Mouse (Mus musculus) midbrain, embryonic 15.5 days (tissue): ENCODE data around the gene Gpatch8. TPM values are rescaled to one million over a fixed set of nuclear protein-coding genes. Genes with fewer than 3 reads are reported as not detected.

Experiments used
- ATAC-seq: fragments of 200-750 bp; cut with Nextera tagmentation; replicated peaks from 2 replicates; pipeline ENCODE4 v1.8.0; 2017; ENCODE audit warnings: moderate TSS enrichment
- H3K27ac ChIP-seq: fragments of 300-500 bp; sonication (generic); 2 replicates; pipeline ENCODE4 v1.5.1; 2015; ENCODE audit warnings: mild to moderate bottlenecking, inconsistent platforms
- H3K27me3 ChIP-seq: fragments of 300-500 bp; sonication (generic); replicated peaks from 2 replicates; pipeline ENCODE4 v1.6.1; 2015; ENCODE audit warnings: inconsistent platforms
- H3K36me3 ChIP-seq: fragments of 300-500 bp; sonication (generic); replicated peaks from 2 replicates; pipeline ENCODE4 v1.6.1; 2015; ENCODE audit warnings: inconsistent platforms
- H3K4me1 ChIP-seq: fragments of 300-500 bp; sonication (generic); 2 replicates; pipeline ENCODE4 v1.6.1; 2015; ENCODE audit warnings: inconsistent platforms
- H3K4me2 ChIP-seq: fragments of 300-500 bp; sonication (generic); 2 replicates; pipeline ENCODE4 v1.6.1; 2015; ENCODE audit warnings: inconsistent platforms, mild to moderate bottlenecking, moderate library complexity
- H3K4me3 ChIP-seq: fragments of 300-500 bp; sonication (generic); 2 replicates; pipeline ENCODE4 v1.5.1; 2015; ENCODE audit warnings: mild to moderate bottlenecking, inconsistent platforms
- H3K9ac ChIP-seq: fragments of 300-500 bp; sonication (generic); 2 replicates; pipeline ENCODE4 v1.6.1; 2015; ENCODE audit warnings: mild to moderate bottlenecking, inconsistent platforms
- H3K9me3 ChIP-seq: fragments of 300-500 bp; sonication (generic); 2 replicates; pipeline ENCODE4 v1.6.1; 2016; ENCODE audit warnings: inconsistent platforms
- WGBS: fragments of 180-500 bp; shearing (Covaris S2); methylation state at CpG from one replicate; pipeline ENCODE4 v1.1.7; 2015; ENCODE audit warnings: mixed read lengths; 5-methylcytosine and 5-hydroxymethylcytosine counted together
- polyA plus RNA-seq: library from polyadenylated mRNA; unstranded; fragments of >200 nt; fragmentation: Nextera tagmentation; extraction: Ambion mirVana; gene quantifications from 2 replicates; pipeline ENCODE4 v1.2.1, GENCODE M21; 2015

The Gpatch8 gene
- polyA plus RNA-seq, 1 experiment from 2014 or later: 76.4 TPM

DNA sequence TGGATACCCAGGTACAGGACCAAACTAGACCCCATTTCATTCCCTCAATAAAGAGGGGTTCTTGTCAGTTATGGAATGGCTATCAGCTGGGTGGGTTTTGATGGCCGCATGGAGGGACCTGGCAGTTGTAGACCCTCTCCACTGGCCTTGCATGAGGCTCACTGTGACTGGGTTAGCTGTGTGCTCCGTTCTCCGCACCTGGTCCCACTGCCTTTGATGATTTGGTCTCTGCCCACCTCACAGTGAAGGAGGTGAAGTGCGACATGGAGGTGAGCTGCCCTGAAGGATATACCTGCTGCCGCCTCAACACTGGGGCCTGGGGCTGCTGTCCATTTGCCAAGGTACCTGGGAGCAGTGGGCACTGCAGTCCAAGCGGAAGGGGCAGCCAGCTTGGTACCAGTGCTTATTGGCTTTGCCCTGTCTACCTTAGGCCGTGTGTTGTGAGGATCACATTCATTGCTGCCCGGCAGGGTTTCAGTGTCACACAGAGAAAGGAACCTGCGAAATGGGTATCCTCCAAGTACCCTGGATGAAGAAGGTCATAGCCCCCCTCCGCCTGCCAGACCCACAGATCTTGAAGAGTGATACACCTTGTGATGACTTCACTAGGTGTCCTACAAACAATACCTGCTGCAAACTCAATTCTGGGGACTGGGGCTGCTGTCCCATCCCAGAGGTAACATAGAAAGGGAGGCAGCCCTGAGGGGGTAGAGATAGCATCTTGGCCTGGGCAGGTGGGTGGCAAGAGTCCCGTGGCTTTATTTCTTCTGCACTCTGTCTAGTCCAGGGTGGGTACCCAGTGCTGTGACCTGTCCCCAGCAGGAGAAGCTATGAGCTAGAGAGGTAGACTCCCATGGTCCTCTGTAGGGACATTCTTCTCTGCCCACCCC, 121.1 kb downstream of the Gpatch8 start:
- peaks cover 43% of the 10 kb centered on the region for H3K4me1 ChIP-seq
- H3K27me3 ChIP-seq: no peaks in the 10 kb centered on the region
- H3K36me3 ChIP-seq: peaks cover 34% of the 10 kb centered on the region
- H3K9ac ChIP-seq: no peak overlapping the region
- no peak overlapping the region for H3K4me3 ChIP-seq
- H3K9me3 ChIP-seq: no peaks in the 10 kb centered on the region
- no peak for ATAC-seq
- 94% methylated on average over 11 of the region's 11 CpGs for WGBS
- H3K27ac ChIP-seq: 0 out of 2 replicates have a peak overlapping the region, but pooled peaks have one; percentile 18
- no peak overlapping the region for H3K4me2 ChIP-seq

DNA sequence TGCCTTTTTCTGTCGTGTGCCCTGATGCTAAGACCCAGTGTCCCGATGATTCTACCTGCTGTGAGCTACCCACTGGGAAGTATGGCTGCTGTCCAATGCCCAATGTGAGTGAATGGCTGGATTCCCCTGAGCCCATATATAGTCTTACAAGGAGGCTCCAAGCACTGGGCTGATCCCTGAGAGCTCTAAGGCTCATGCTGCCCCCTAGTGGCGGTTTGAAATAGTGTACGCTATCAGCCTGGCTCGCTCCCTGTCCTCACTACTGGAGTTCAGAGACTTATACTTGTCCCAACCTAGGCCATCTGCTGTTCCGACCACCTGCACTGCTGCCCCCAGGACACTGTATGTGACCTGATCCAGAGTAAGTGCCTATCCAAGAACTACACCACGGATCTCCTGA, 121.8 kb downstream of the Gpatch8 start:
- H3K27ac ChIP-seq: no peak overlapping the region
- peak; percentile 47 for ATAC-seq
- no peak overlapping the region for H3K9ac ChIP-seq
- H3K36me3 ChIP-seq: peaks cover 27% of the 10 kb centered on the region
- no peaks in the 10 kb centered on the region for H3K9me3 ChIP-seq
- peaks cover 50% of the 10 kb centered on the region for H3K4me1 ChIP-seq
- WGBS: 4% methylated on average over 7 of the region's 7 CpGs
- no peak overlapping the region for H3K4me3 ChIP-seq
- H3K27me3 ChIP-seq: no peaks in the 10 kb centered on the region
- H3K4me2 ChIP-seq: no peak overlapping the region

DNA sequence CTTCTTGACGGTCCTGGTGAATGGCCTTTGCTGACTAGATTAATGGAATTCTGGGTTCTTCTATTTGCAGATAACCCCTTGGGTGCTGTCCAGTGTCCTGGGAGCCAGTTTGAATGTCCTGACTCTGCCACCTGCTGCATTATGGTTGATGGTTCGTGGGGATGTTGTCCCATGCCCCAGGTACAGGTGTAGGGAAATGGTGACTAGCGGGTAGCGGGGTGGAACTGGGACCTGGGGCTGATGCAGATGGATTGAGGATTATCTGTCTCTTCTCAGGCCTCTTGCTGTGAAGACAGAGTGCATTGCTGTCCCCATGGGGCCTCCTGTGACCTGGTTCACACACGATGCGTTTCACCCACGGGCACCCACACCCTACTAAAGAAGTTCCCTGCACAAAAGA, 122.3 kb downstream of the Gpatch8 start:
- Histone ChIP-seq H3K36me3 (peaks cover 23% of the 10 kb centered on the region), H3K9me3 (no peaks in the 10 kb centered on the region), H3K4me2 (no peak overlapping the region), H3K4me1 (peaks cover 49% of the 10 kb centered on the region), H3K27ac (no peak overlapping the region), H3K9ac (no peak overlapping the region), H3K4me3 (no peak overlapping the region), H3K27me3 (no peaks in the 10 kb centered on the region)
- ATAC-seq: no peak
- 86% methylated on average over 7 of the region's 7 CpGs for WGBS

DNA sequence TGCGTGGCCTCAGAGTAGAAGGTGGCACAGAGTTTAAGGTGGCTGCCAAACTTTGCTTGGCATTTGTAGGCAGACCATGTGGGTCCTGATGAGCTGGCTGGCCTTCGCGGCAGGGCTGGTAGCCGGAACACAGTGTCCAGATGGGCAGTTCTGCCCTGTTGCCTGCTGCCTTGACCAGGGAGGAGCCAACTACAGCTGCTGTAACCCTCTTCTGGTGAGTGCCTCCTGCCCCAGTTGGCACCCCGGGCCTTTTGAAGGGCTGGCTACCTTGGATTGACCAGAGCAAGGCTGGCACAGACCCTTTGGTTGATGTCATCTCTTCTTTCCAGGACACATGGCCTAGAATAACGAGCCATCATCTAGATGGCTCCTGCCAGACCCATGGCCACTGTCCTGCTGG, 123.3 kb downstream of the Gpatch8 start:
- ATAC-seq: no peak
- Histone ChIP-seq H3K4me1 (peaks cover 40% of the 10 kb centered on the region), H3K27me3 (no peaks in the 10 kb centered on the region), H3K27ac (no peak overlapping the region), H3K9ac (no peak overlapping the region), H3K36me3 (peaks cover 23% of the 10 kb centered on the region), H3K4me2 (no peak overlapping the region), H3K9me3 (no peaks in the 10 kb centered on the region), H3K4me3 (no peak overlapping the region)
- 88% methylated on average over 6 of the region's 6 CpGs for WGBS

DNA sequence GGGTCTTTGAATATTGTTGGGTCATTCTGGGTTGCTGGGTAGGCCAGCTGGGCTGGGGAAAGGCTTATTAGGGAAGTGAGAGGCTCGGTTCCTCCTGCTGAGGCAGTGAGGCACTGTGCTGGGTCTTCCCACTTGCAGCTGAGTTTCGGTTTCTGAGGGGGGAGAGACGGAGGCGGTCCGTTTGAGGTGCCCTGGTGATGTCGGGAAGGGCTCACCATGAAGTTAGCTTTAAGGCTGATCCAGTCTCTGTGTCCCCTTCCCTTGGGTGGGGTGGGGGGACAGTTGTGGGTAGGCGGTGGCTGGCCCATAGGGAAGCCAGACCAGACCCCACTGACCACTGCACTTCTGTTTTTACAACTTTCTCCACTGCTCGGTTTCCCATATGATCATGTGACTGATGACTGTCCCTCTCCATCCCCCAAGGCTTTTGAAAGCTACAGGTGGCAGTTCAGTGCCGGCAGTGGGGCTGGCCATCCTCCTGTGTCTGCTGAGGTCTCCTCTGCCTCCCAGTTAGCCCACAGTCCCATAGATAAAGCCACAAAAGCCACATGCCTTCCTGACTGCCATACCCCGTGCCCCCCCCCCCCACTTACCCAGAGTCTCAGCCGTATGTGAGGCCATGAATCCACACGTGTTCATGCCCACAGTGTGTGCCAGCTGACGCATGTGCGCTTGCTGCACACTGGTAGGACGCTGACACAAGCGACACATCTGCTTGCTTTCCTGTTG, 123.9 kb downstream of the Gpatch8 start:
- Histone ChIP-seq H3K4me1 (peaks cover 33% of the 10 kb centered on the region), H3K36me3 (peaks cover 23% of the 10 kb centered on the region), H3K4me3 (0 out of 2 replicates have a peak overlapping the region, but pooled peaks have one; percentile 5), H3K27ac (no peak overlapping the region), H3K9me3 (no peaks in the 10 kb centered on the region), H3K4me2 (no peak overlapping the region), H3K27me3 (no peaks in the 10 kb centered on the region), H3K9ac (no peak overlapping the region)
- WGBS: 69% methylated on average over 16 of the region's 16 CpGs
- no peak for ATAC-seq

DNA sequence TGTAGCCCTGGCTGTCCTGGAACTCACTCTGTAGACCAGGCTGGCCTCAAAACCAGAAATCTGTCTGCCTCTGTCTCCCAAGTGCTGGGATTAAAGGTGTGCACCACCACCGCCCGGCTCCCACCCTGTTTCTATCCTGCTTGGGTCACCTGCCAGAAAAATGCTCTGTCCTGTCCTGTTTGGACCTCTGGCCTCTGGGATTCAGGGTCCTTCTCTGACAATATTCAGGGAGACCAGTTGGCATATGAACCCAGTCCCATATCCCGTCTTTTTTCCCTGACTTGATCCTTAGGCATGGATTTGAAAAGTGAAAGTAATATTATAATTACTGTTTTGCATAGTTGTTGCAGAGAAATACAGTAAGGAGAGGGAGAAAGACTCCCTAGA, 124.5 kb downstream of the Gpatch8 start:
- no peak overlapping the region for H3K4me2 ChIP-seq
- 79% methylated on average over 3 of the region's 3 CpGs for WGBS
- peaks cover 29% of the 10 kb centered on the region for H3K4me1 ChIP-seq
- H3K36me3 ChIP-seq: peaks cover 23% of the 10 kb centered on the region
- ATAC-seq: no peak
- H3K27ac ChIP-seq: no peak overlapping the region
- H3K27me3 ChIP-seq: no peaks in the 10 kb centered on the region
- no peaks in the 10 kb centered on the region for H3K9me3 ChIP-seq
- no peak overlapping the region for H3K4me3 ChIP-seq
- H3K9ac ChIP-seq: no peak overlapping the region

DNA sequence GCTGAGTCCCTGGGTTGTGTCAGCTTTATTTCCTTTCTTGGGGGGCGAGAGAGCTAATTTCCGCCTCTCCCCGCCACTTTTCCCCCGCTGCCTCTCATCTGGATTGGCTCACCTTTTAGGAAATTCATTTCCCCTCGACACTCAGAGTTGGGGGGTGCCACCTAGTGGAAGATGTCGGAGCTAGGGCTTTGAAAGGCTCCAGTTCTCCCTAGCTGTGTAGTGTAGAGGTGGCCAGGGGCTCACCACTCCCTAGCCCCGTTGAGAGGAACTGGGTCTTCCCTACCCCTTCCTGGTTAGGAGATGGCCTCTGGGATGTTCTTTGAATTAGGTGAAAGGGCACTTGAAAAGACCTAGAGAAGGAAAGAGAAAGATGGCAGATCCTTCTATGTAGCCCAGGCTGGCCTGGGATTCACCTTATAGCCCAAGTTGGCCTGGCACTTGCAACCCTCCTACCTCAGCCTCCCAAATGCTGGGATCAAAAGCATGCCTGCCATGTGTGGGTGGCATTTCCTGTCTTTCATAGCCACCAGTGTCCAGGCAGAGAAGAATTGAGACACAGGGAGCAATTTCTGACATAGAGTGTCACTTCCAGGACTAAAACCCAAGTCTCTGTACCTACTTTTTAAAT, 125.1 kb downstream of the Gpatch8 start:
- ATAC-seq: peak; percentile 55; the same call in 1 of the 2 replicates
- Histone ChIP-seq H3K4me2 (peak overlapping the region; percentile 81), H3K36me3 (peaks cover 19% of the 10 kb centered on the region), H3K27ac (peak overlapping the region; percentile 68), H3K4me1 (peaks cover 29% of the 10 kb centered on the region), H3K4me3 (peak overlapping the region; percentile 50), H3K27me3 (no peaks in the 10 kb centered on the region), H3K9me3 (no peaks in the 10 kb centered on the region), H3K9ac (peak overlapping the region; percentile 50)
- WGBS: 0% methylated on average over 7 of the region's 7 CpGs

DNA sequence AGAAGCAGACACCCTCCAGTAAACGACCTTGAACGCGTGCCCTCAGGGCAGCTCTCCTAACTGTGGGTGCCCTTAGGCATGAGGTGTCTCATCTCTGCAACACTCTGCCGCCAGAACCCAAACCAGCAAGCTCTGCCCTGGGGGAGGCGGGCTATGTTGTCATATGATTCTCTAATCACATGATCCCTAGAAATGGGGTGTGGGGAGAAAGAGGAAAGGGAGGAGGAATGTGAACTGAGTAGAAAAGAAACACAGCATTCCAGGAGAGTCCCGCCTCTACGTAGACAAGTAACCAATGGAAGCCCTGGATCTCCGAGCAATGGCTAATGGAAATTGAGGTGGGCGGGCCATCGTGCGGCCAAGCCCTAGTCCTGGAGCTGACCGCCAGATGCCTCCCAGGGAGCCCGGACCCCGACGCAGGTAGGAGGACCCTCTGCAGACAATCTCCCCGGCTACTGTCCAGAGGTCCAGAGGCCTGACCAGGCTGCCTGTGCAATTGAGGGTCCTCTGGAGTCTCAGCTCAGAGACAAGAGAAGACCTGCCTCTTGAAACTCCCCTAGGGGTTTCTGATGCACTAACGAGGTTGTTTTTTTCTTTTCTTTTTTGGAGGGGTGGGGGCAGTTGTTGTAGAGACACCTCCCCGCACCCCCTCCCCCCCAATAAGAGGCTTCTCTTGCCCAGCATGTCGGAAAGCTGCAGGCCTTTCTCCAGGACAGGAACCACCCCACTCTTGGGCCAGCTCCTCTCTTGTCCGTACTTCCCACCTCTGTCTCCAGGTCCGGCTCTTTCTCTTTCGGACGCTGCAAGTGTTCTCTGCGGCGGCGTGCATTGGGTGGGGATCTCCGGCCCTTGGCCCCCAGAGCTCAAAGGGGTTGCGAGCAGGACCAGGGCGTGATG, 125.8 kb downstream of the Gpatch8 start, which contains the start of gene Grn:
Gene Grn, plus strand, starts transcription at position 195 of the 897 bp plus-strand sequence.
- H3K9me3 ChIP-seq: no peaks in the 10 kb centered on the region
- peak; percentile 90 for ATAC-seq
- H3K27ac ChIP-seq: peak within 1 kb of the TSS; percentile 68
- WGBS: under 1% methylated on average over 29 of the region's 29 CpGs
- no peaks in the 10 kb centered on the region for H3K27me3 ChIP-seq
- peak within 1 kb of the TSS; percentile 50 for H3K4me3 ChIP-seq
- peaks cover 29% of the 10 kb centered on the region for H3K4me1 ChIP-seq
- peak within 1 kb of the TSS; percentile 81 for H3K4me2 ChIP-seq
- peaks cover 12% of the 10 kb centered on the region for H3K36me3 ChIP-seq
- H3K9ac ChIP-seq: peak within 1 kb of the TSS; percentile 50

DNA sequence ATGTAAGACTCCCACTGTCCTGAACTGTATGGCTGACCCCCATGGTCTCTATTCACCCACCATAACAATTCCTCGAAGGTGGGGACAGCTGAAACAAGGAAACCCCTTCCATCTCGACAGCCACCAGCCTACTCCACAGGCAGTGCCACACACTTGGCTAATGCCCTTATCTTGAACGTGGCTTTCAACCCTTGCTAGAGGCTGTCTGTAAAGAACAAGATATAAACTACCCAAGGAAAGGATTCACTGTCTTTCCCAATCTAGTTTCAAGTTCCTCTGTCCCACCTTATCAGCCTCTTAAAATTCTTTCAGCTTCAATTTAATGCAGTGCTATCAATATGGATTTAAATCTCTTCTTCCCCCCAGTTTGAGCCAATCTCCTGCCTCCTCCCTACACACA, 126.6 kb downstream of the Gpatch8 start:
- ATAC-seq: no peak
- Histone ChIP-seq H3K27ac (peak overlapping the region; percentile 68; the same call in 1 of the 2 replicates), H3K9ac (peak overlapping the region; percentile 39; the same call in 1 of the 2 replicates), H3K27me3 (no peaks in the 10 kb centered on the region), H3K4me2 (peak overlapping the region; percentile 81), H3K36me3 (peaks cover 4% of the 10 kb centered on the region; the same call in 1 of the 2 replicates), H3K4me1 (peaks cover 29% of the 10 kb centered on the region), H3K4me3 (peak overlapping the region; percentile 50), H3K9me3 (no peaks in the 10 kb centered on the region)
- WGBS: 44% methylated on average over 3 of the region's 3 CpGs

DNA sequence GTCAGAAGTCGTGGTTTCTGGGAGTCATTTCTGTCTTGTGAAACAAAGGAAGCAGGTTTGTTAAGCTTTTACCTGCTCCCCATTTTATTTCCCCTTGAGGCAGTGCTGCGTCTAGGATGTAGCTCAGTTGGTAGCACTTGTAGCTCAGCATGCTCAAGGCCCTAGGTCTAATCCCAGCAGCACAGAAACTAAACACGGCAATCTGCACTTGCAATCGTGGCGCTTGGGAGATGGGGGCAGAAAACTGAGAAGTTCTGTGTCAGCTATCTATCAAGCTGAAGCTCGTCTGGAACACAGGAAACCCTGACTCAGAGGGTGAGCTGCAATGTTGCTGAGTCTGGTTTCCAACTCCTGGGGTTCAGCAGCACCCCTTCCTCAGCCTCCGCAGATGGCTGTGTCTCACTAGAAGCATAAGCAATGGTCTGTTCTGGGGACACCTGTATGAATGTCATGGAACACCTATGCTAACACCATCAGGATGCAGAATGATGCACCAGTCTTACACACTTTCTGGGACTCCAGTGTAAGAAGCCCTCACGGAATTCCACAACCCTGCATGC, 127.1 kb downstream of the Gpatch8 start:
- H3K4me3 ChIP-seq: no peak overlapping the region
- ATAC-seq: no peak

More for the DNA sequence above, 127.1 kb downstream of the Gpatch8 start:
- H3K4me1 ChIP-seq: peaks cover 26% of the 10 kb centered on the region
- WGBS: 72% methylated on average over 8 of the region's 8 CpGs
- H3K9me3 ChIP-seq: no peaks in the 10 kb centered on the region
- no peak overlapping the region for H3K9ac ChIP-seq
- peak overlapping the region; percentile 81; the same call in 1 of the 2 replicates for H3K4me2 ChIP-seq
- H3K27me3 ChIP-seq: no peaks in the 10 kb centered on the region
- no peak overlapping the region for H3K27ac ChIP-seq
- 0 out of 2 replicates have a peak, but pooled peaks cover 3% of the 10 kb centered on the region for H3K36me3 ChIP-seq
